Mouse (Mus musculus): ENCODE data around the gene Ulk4. TPM values are rescaled to one million over a fixed set of nuclear protein-coding genes. Genes with fewer than 3 reads are reported as not detected.
A peak's percentile ranks its signal among the peaks of the same experiment; 100 is the strongest.

Gene Ulk4
- polyA plus RNA-seq, 1 experiment, result 7.3 TPM

DNA sequence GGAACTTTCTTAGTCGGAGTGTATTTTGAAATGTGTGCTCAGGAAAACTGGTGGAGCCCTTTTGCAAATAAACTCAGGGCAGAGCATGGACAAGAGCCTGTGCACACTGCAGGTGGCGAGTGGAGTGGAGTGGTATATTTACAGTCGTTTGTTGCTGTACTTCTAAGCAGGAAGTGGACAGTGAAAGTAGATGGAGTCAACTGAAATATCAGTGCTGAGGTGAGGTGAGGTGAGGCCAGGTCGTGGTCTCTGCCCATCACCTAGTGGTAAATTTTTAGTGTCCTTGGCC, 341.4 kb downstream of the Ulk4 start:
- H3K4me3 ChIP-seq (ENCODE audit: insufficient read depth, low read length), result peak overlapping the region; percentile 97; the same call in 1 of the 2 replicates
- no peak overlapping the region for H3K27ac ChIP-seq (ENCODE audit: insufficient read depth, low read length)
- peaks cover 11% of the 10 kb centered on the region; the same call in 1 of the 2 replicates for H3K4me1 ChIP-seq (ENCODE audit: control insufficient read depth, insufficient read depth, low read length)
- no peak for TF ChIP-seq POLR2A (IDR thresholded peaks at IDR 0.05; ENCODE audit: extremely low read depth, insufficient read depth, low read length)
- TF ChIP-seq CTCF (IDR thresholded peaks at IDR 0.05; ENCODE audit: extremely low read depth, insufficient read depth, low read length), result no peak

DNA sequence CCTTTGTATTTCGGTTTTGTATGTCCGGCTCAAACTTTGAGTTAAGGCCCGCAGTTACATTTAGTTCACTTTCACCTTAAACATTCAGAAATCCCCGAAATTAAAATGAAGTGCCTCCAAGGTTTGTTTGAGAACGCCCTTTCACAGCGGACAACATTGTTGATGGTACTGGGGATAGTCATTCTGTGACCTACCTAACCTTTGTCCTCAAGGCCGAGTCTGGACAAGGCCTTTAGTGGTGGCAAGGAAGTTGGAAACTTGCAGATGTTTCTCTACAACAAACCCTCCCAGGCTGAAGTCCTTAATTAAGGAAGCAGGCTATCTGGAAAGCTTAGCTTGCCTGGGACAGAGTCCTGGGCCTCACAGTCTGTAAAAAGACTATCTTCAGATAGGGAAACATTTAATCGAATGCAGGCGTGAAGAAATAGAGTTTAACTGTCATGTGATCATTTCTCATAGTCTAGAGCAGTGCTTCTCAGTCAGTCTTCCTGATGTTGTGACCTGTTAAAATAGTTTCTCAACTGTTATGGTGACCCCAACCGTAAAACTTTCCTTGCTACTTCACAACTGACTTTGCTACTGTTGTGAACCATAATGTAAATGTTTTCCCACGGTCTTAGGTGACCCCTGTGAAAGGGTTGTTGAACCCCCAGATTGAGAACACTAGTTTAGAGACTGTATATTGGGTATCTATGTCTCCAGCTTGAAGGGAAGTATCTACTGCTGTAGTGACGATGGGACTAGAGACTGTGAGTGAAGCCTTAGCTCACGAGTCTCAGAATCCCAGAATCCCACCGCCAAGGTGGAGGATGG, 342.0 kb downstream of the Ulk4 start:
- no peak overlapping the region for H3K27ac ChIP-seq (ENCODE audit: insufficient read depth, low read length)
- peak overlapping the region; percentile 97 for H3K4me3 ChIP-seq (ENCODE audit: insufficient read depth, low read length)
- TF ChIP-seq CTCF (IDR thresholded peaks at IDR 0.05; ENCODE audit: extremely low read depth, insufficient read depth, low read length) (no peak), POLR2A (IDR thresholded peaks at IDR 0.05; ENCODE audit: extremely low read depth, insufficient read depth, low read length) (no peak)
- peaks cover 11% of the 10 kb centered on the region; the same call in 1 of the 2 replicates for H3K4me1 ChIP-seq (ENCODE audit: control insufficient read depth, insufficient read depth, low read length)

DNA sequence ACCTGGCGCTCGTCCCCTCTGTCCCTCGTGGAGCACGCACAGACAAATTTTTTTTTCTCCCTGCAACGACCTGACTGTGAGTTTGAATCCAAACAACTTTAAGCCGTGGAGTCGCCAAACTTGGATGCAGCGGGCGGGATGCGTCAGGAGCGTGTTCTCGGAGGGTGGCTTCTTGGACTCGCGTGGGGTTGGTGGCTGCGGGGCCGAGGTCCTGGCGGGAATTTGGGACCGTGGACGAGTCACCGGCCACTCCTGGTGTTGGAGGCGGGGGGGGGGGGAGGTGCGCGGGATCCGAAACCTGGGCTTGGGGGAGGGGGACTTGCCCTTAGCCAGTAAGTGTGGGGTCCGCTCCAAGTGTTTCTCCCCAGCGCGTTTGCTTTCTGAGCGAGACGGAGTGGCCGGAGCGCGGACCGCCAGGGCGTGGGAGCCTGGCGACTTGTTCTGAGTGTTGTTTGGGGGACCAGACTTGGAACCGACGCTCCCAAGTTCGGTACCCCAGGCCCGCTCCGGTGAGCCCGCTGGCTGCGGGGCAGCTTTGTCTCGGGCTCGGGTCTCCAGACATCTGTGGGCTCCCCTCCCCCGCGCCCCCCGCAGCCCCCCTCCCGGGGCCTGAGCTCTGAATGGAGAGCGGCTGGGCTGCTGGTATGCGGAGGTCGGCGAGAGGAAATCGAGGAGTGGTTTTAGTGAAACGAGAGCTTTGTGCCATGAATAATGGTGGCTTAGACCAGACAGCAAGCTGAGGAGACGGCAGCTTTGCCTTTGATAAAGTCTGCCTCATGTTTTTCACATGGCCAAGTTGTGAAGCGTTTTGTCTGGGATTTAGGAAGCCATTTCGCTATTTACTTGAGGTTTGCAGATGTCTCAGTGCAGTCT, 342.9 kb downstream of the Ulk4 start:
- no peak for TF ChIP-seq CTCF (IDR thresholded peaks at IDR 0.05; ENCODE audit: extremely low read depth, insufficient read depth, low read length)
- TF ChIP-seq POLR2A (IDR thresholded peaks at IDR 0.05; ENCODE audit: extremely low read depth, insufficient read depth, low read length), result no peak
- Histone ChIP-seq H3K4me3 (ENCODE audit: insufficient read depth, low read length) (peak overlapping the region; percentile 97), H3K27ac (ENCODE audit: insufficient read depth, low read length) (no peak overlapping the region), H3K4me1 (ENCODE audit: control insufficient read depth, insufficient read depth, low read length) (peaks cover 11% of the 10 kb centered on the region; the same call in 1 of the 2 replicates)

DNA sequence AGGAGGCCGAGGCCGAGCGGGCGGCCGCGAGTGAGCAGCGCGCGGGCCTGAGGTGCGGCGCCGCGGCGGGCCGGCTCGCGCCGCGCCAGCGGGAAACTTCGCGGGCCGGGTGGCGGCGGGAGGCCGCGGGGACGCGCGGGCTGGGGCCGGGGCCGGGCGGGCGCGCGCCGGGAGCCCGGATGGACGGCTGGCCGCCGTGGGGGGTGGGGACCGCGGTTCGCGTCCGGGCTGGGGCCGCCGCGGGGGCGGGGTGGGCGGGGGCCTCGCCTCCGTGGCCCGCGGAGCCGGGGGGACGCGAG, 343.5 kb downstream of the Ulk4 start:
- TF ChIP-seq POLR2A (IDR thresholded peaks at IDR 0.05; ENCODE audit: extremely low read depth, insufficient read depth, low read length), result no peak
- TF ChIP-seq CTCF (IDR thresholded peaks at IDR 0.05; ENCODE audit: extremely low read depth, insufficient read depth, low read length), result no peak
- peak overlapping the region; percentile 97 for H3K4me3 ChIP-seq (ENCODE audit: insufficient read depth, low read length)
- peaks cover 11% of the 10 kb centered on the region; the same call in 1 of the 2 replicates for H3K4me1 ChIP-seq (ENCODE audit: control insufficient read depth, insufficient read depth, low read length)
- H3K27ac ChIP-seq (ENCODE audit: insufficient read depth, low read length), result peak overlapping the region; percentile 94

DNA sequence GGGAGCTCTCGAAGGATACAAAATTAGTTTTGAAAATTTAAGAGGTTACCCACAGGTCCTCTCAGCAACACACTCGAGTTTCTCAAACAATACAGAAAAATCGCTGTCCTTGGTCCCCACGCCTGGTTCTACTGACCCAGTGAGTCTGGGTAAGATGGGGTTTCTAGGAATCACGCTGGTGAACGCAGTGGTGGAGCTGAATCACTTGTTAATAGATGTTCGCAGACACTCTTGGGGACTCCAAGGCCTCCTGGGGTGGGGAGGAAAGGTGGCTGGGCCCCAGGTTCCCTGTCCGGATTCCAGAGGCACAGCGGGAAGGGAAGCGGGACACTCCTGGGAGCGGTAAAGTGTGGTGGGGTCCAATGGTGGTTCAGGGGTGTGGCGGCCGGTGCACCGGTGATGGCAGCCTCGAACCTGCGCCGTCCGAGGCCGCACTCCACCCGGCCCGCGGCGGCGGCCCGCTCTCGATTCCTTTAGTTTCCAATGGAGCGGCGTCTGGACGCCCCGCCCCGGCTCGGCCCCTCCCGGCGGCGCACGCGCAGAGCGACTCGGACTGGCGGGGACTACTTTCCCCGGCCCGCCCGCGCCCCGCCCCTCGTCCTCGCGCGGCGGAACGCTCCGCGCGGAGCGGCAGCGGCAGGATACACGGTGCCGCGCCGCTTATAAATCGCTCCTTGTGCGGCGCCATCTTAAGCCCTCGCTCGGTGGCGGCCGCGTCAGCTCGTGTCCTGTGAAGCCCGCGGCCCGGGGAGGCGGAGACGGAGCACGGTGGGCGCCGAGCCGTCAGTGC, 344.0 kb downstream of the Ulk4 start:
- Histone ChIP-seq H3K27ac (ENCODE audit: insufficient read depth, low read length) (peak overlapping the region; percentile 94), H3K4me1 (ENCODE audit: control insufficient read depth, insufficient read depth, low read length) (peaks cover 7% of the 10 kb centered on the region; the same call in 1 of the 2 replicates), H3K4me3 (ENCODE audit: insufficient read depth, low read length) (peak overlapping the region; percentile 97)
- TF ChIP-seq POLR2A (IDR thresholded peaks at IDR 0.05; ENCODE audit: extremely low read depth, insufficient read depth, low read length) (peak; percentile 96), CTCF (IDR thresholded peaks at IDR 0.05; ENCODE audit: extremely low read depth, insufficient read depth, low read length) (no peak)

DNA sequence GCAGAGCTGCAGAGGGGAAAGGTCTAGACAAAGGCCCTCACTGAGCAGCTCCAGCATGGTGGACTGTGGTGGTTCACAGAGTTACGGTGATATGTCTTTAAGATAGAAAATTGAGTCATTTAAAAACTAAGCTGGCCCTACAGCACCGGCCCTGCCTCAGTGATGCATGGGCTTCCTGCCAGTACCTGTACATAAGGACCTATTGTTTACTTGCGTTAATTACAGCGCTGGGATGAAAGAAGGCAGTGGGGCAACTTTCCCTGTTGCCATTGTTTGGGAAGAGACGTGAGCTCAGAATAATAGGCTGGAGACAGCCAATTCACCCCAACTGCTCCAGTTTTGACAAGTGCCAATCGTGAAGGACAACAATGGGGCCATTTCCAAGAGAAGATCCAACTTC, 344.6 kb downstream of the Ulk4 start:
- no peak overlapping the region for H3K4me3 ChIP-seq (ENCODE audit: insufficient read depth, low read length)
- H3K27ac ChIP-seq (ENCODE audit: insufficient read depth, low read length), result no peak overlapping the region
- peaks cover 5% of the 10 kb centered on the region; the same call in 1 of the 2 replicates for H3K4me1 ChIP-seq (ENCODE audit: control insufficient read depth, insufficient read depth, low read length)
- TF ChIP-seq CTCF (IDR thresholded peaks at IDR 0.05; ENCODE audit: extremely low read depth, insufficient read depth, low read length), result no peak

DNA sequence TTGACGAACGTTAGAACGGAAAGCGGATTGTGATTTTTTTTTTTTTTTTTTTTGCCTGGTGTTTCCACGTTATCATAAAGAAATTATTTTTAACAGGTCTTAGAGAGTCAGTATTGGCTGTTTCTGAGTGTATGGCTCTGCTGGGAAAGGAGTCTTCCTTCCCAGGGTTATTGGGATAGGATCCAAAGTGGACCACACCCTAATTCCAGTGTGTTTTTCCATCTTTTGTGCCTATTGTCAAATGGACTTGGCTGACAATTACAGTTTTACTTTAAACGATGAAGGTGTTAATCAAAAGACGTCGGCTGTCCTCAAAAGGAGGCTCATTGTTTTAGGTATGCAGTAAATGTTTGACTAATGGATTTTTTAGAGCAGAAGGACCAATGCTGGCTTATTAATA, 346.2 kb downstream of the Ulk4 start:
- TF ChIP-seq POLR2A (IDR thresholded peaks at IDR 0.05; ENCODE audit: extremely low read depth, insufficient read depth, low read length) (no peak), CTCF (IDR thresholded peaks at IDR 0.05; ENCODE audit: extremely low read depth, insufficient read depth, low read length) (no peak)

DNA sequence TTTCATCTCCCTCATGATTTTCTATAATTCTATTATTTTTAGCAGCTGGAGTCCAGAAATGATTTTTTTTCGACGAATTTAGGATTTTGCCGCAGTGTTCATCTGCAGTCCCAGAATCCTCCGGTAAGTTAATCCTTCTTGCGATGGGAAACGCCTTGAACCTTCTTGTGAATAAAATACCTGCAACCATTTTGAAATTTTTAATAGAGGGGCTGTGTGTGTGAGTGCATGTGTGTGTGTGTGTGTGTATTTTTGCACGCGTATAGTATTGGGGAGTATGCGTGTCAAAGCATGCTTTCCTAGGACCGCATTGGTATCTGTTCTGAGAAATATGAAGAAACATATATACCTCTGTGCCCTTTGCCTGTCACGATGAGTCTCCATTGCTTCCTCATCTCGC, 347.0 kb downstream of the Ulk4 start:
- H3K27ac ChIP-seq (ENCODE audit: insufficient read depth, low read length), result no peak overlapping the region
- TF ChIP-seq CTCF (IDR thresholded peaks at IDR 0.05; ENCODE audit: extremely low read depth, insufficient read depth, low read length), result no peak
- peaks cover 2% of the 10 kb centered on the region; the same call in 1 of the 2 replicates for H3K4me1 ChIP-seq (ENCODE audit: control insufficient read depth, insufficient read depth, low read length)
- no peak overlapping the region for H3K4me3 ChIP-seq (ENCODE audit: insufficient read depth, low read length)

More for the DNA sequence above, 346.2 kb downstream of the Ulk4 start:
- H3K27ac ChIP-seq (ENCODE audit: insufficient read depth, low read length), result no peak overlapping the region
- H3K4me3 ChIP-seq (ENCODE audit: insufficient read depth, low read length), result no peak overlapping the region
- H3K4me1 ChIP-seq (ENCODE audit: control insufficient read depth, insufficient read depth, low read length), result peaks cover 2% of the 10 kb centered on the region; the same call in 1 of the 2 replicates

DNA sequence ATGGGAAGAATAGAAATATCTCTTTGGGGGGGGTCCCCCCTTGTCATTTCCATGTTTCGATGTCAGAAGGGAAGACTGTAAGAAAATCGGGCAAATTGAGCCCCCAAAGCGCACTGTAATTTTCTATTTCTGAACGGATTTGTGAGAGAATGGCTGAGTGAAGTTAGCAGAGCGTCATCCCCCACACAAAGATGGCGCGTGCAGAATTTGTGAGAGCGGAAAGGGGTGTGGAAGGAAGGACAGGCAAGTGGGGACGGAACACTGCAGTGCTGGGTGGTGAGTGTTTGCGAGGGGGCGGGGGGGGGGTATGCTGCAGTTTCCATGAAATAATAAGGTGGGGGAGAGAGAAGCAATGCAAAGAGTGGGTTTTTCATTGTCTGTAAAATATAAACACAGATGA, 347.9 kb downstream of the Ulk4 start, which contains the start of gene Ctnnb1:
TSS of gene Ctnnb1 (plus strand) at position 136 of the 400 bp plus-strand sequence.
- Histone ChIP-seq H3K4me1 (ENCODE audit: control insufficient read depth, insufficient read depth, low read length) (no peaks in the 10 kb centered on the region), H3K27ac (ENCODE audit: insufficient read depth, low read length) (no peak within 1 kb of the TSS), H3K4me3 (ENCODE audit: insufficient read depth, low read length) (no peak within 1 kb of the TSS)
- TF ChIP-seq CTCF (IDR thresholded peaks at IDR 0.05; ENCODE audit: extremely low read depth, insufficient read depth, low read length), result no peak
- TF ChIP-seq POLR2A (IDR thresholded peaks at IDR 0.05; ENCODE audit: extremely low read depth, insufficient read depth, low read length), result no peak
